8 mouse cellular contexts compared by ENCODE assay signal in genomic region chr8:122556030-122557009, GRCm38 (mm10). TPM values are rescaled to one million over a fixed set of nuclear protein-coding genes. Genes with fewer than 3 reads are reported as not detected.
A peak's percentile ranks its signal among the peaks of the same experiment; 100 is the strongest.
DNase-seq lines count a peak whose midpoint lies in the region; ATAC-seq and TF ChIP-seq lines count a peak whose summit lies in the region.

No protein-coding gene starts in this region.

- peak; percentile 10; the same call in 1 of the 2 replicates for TF ChIP-seq CTCF in lung, adult 2 months (IDR thresholded peaks at IDR 0.05; ENCODE audit: insufficient read depth, low read length)

- peak; percentile 52 for ATAC-seq in intestine, embryonic 16.5 days

- WGBS in intestine, embryonic 16.5 days, result 66% methylated on average over 12 of the region's 12 CpGs
- WGBS in lung, adult 2 months, result 26% methylated on average over 12 of the region's 12 CpGs

- H3K4me3 ChIP-seq in intestine, embryonic 16.5 days (ENCODE audit: low read length), result no peak overlapping the region
- peak overlapping the region; percentile 40 for H3K4me3 ChIP-seq in lung, adult 2 months (replicated peaks; ENCODE audit: extremely low read depth, low read depth, low read length)

- H3K36me3 ChIP-seq in intestine, embryonic 16.5 days (ENCODE audit: control insufficient read depth, insufficient read depth, low read length), result no peaks in the 10 kb centered on the region
- H3K36me3 ChIP-seq in splenic B cell, adult 2 months (ENCODE audit: control insufficient read depth, insufficient read depth, low read length, poor library complexity, severe bottlenecking), result no peaks in the 10 kb centered on the region

- no peaks in the 10 kb centered on the region for H3K9me3 ChIP-seq in intestine, embryonic 16.5 days (ENCODE audit: control insufficient read depth, low read length)

- H3K9ac ChIP-seq in intestine, embryonic 16.5 days (ENCODE audit: low read depth, low read length), result peak overlapping the region; percentile 9; the same call in 1 of the 2 replicates

- peak; percentile 70 to 72 for DNase-seq in CD8-positive naive resting alpha-beta T cell, adult 2 months (ENCODE audit: low read depth in 2 of 2, low spot score in 2 of 2)
- peak; percentile 90 for DNase-seq in R1 (ENCODE audit: low read depth, low spot score)
- DNase-seq in gastrocnemius, postnatal 10 days, result peak; percentile 46
- peak; percentile 75 for DNase-seq in lung, adult 2 months
- peak; percentile 80 for DNase-seq in splenic B cell, adult 2 months (ENCODE audit: low read depth, low spot score)
- DNase-seq in testis, postnatal 14 days (ENCODE audit: low spot score), result no peak
- no peak for DNase-seq in left cerebral cortex, adult 11 months (ENCODE audit: low spot score)

- peak; percentile 71 for TF ChIP-seq POLR2A in lung, adult 2 months (IDR thresholded peaks at IDR 0.05; ENCODE audit: borderline replicate concordance, extremely low read depth, low read depth, low read length)

- no peak overlapping the region for H3K4me2 ChIP-seq in intestine, embryonic 16.5 days (ENCODE audit: low read depth, low read length)

- H3K4me1 ChIP-seq in intestine, embryonic 16.5 days (ENCODE audit: control insufficient read depth, insufficient read depth, low read length), result peaks cover 10% of the 10 kb centered on the region
- H3K4me1 ChIP-seq in lung, adult 2 months (ENCODE audit: control insufficient read depth, insufficient read depth, low read length), result peaks cover 4% of the 10 kb centered on the region

- H3K27ac ChIP-seq in intestine, embryonic 16.5 days (ENCODE audit: low read length), result peak overlapping the region; percentile 57

- H3K27me3 ChIP-seq in intestine, embryonic 16.5 days (replicated peaks; ENCODE audit: control insufficient read depth, insufficient read depth, low read length), result no peaks in the 10 kb centered on the region
- no peaks in the 10 kb centered on the region for H3K27me3 ChIP-seq in splenic B cell, adult 2 months (ENCODE audit: control insufficient read depth, insufficient read depth, low read length, poor library complexity, severe bottlenecking)

RNA-seq across cellular contexts. Expression of gene Piezo1, which starts 5.2 kb away (rescaled TPM):
- total RNA-seq in gastrocnemius, postnatal 10 days (2021), result 10 to 100 TPM; 24.5 to 30.9 TPM
- polyA plus RNA-seq in intestine, embryonic 16.5 days (2015; fragmentation: Nextera tagmentation; extraction: Ambion mirVana), result 9.8 and 11.3 TPM in 2 replicates
- polyA plus RNA-seq in lung, adult 2 months (2012; rRNA removed), result 192 and 213 TPM in 2 replicates

RNA-seq across cellular contexts. Expression of gene Cdt1, which starts 11.5 kb away (rescaled TPM):
- total RNA-seq in gastrocnemius, postnatal 10 days (2021), result 1 to 10 TPM; 5.8 to 8.1 TPM
- polyA plus RNA-seq in intestine, embryonic 16.5 days (2015; fragmentation: Nextera tagmentation; extraction: Ambion mirVana), result 36.2 and 40.0 TPM in 2 replicates
- 11.7 and 12.2 TPM in 2 replicates for polyA plus RNA-seq in lung, adult 2 months (2012; rRNA removed)

RNA-seq across cellular contexts. Expression of gene Aprt, which starts 20.4 kb away (rescaled TPM):
- total RNA-seq in gastrocnemius, postnatal 10 days (2021), result 10 to 100 TPM; 41.4 to 45.2 TPM
- polyA plus RNA-seq in intestine, embryonic 16.5 days (2015; fragmentation: Nextera tagmentation; extraction: Ambion mirVana), result 736 and 778 TPM in 2 replicates
- polyA plus RNA-seq in lung, adult 2 months (2012; rRNA removed), result 108 and 109 TPM in 2 replicates

RNA-seq across cellular contexts. Expression of gene Galns, which starts 54.9 kb away (rescaled TPM):
- total RNA-seq in gastrocnemius, postnatal 10 days (2021), result 1 to 10 TPM; 4.5 to 7.4 TPM
- 22.4 and 27.4 TPM in 2 replicates for polyA plus RNA-seq in intestine, embryonic 16.5 days (2015; fragmentation: Nextera tagmentation; extraction: Ambion mirVana)
- polyA plus RNA-seq in lung, adult 2 months (2012; rRNA removed), result 13.8 and 14.9 TPM in 2 replicates

RNA-seq across cellular contexts. Expression of gene Trappc2l, which starts 55.1 kb away (rescaled TPM):
- total RNA-seq in gastrocnemius, postnatal 10 days (2021), result 10 to 100 TPM; 52.7 to 52.8 TPM
- polyA plus RNA-seq in intestine, embryonic 16.5 days (2015; fragmentation: Nextera tagmentation; extraction: Ambion mirVana), result 76.7 and 86.4 TPM in 2 replicates
- 122 and 162 TPM in 2 replicates for polyA plus RNA-seq in lung, adult 2 months (2012; rRNA removed)

Comparison
In these comparisons a context has a peak if more than half of its experiments do, and no peak if none do; other contexts are left out.
1. DNase-seq: peak in CD8-positive naive resting alpha-beta T cell, adult 2 months (2 of 2), R1 (single experiment), gastrocnemius, postnatal 10 days (single experiment), lung, adult 2 months (single experiment) and splenic B cell, adult 2 months (single experiment); none in testis, postnatal 14 days (single experiment) and left cerebral cortex, adult 11 months (single experiment).
2. RNA of gene Piezo1, which starts 5.2 kb away (polyA plus RNA-seq): 192 to 213 TPM in lung, adult 2 months; 9.8 to 11.3 TPM in intestine, embryonic 16.5 days; every median in the first group is over 10 times any median in the second.